Mouse (Mus musculus) myocyte (in vitro differentiated cells): Measurements from ENCODE around the gene Nup107.
"Not testable (repeated sequence)": the region's sequence is repeated elsewhere in the genome, so short reads cannot be mapped to it uniquely, and the experiment has no call there.

Experiments
- MYOG ChIP-seq, 3 experiments: IDR thresholded peaks; one replicate each; pipeline ENCODE4 v1.6.1; 2011; ENCODE audit warnings: control low read depth in 2 of 3, low read depth in 2 of 3, mild to moderate bottlenecking in 2 of 3; ENCODE audit not compliant: insufficient read length in 2 of 3, control insufficient read depth in 1 of 3, insufficient read depth in 1 of 3
- POLR2A ChIP-seq: IDR thresholded peaks from one replicate; pipeline ENCODE4 v1.6.1; 2011; ENCODE audit warnings: low read depth, mild to moderate bottlenecking, control low read depth, moderate library complexity; ENCODE audit not compliant: insufficient read length
- POLR2AphosphoS2 ChIP-seq: IDR thresholded peaks from one replicate; pipeline ENCODE4 v1.6.1; 2011; ENCODE audit warnings: low read depth, control low read depth; ENCODE audit not compliant: insufficient read length
- USF1 ChIP-seq: IDR thresholded peaks from one replicate; pipeline ENCODE4 v1.6.1; 2011; ENCODE audit warnings: low read depth, mild to moderate bottlenecking, control low read depth, moderate library complexity

DNA sequence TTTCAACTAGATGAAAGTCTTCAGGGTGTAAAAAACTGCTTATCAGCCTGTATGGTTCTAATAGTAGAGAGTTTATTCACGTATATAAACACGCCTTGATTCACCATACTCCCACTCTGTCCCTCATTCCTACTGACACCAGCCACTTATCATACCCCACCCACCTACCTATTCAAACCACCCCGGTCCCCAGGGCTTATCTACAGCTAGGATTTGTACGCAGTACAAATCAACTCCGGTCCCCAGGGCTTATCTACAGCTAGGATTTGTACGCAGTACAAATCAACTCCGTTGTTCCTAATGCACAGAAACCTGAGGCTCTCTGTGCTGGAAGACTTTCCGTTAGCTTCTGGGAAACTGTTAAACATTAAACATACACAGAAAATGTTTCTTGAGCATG lies 58.9 kb downstream of the Nup107 start:
- not testable (repeated sequence) for TF ChIP-seq POLR2A; USF1; MYOG (IDR thresholded peaks at IDR 0.05; ENCODE audit: control insufficient read depth in 1 of 3, insufficient read depth in 1 of 3, insufficient read length in 2 of 3, low read depth in 2 of 3); POLR2AphosphoS2
